Mouse (Mus musculus) C2C12 (cell line): ENCODE results near the gene Efcab9. TPM values are rescaled to one million over a fixed set of nuclear protein-coding genes. Genes with fewer than 3 reads are reported as not detected.

Experiments used
- H3K27me3 ChIP-seq: one replicate; pipeline ENCODE4 v1.6.1; 2011; ENCODE audit not compliant: control insufficient read depth, insufficient read depth, insufficient read length
- H3K36me3 ChIP-seq: one replicate; pipeline ENCODE4 v1.6.1; 2011; ENCODE audit not compliant: control insufficient read depth, insufficient read depth
- H3K4me3 ChIP-seq: one replicate; pipeline ENCODE4 v1.5.1; 2011; ENCODE audit warnings: mild to moderate bottlenecking, control low read depth; ENCODE audit not compliant: poor library complexity, insufficient read depth, severe bottlenecking
- H3K79me2 ChIP-seq: one replicate; pipeline ENCODE4 v1.6.1; 2011; ENCODE audit not compliant: control insufficient read depth, insufficient read depth
- H3K79me3 ChIP-seq: one replicate; pipeline ENCODE4 v1.6.1; 2011; ENCODE audit warnings: low read depth, control low read depth
- H3ac ChIP-seq: one replicate; pipeline ENCODE3; 2011; ENCODE audit warnings: low read depth; ENCODE audit not compliant: control insufficient read depth, insufficient read length
- CEBPB ChIP-seq: IDR thresholded peaks from one replicate; pipeline ENCODE4 v1.6.1; 2011; ENCODE audit warnings: low read depth, mild to moderate bottlenecking, control low read depth, moderate library complexity
- CTCF ChIP-seq: IDR thresholded peaks from one replicate; pipeline ENCODE4 v1.5.1; 2011; ENCODE audit not compliant: control insufficient read depth, insufficient read depth, insufficient read length
- FOSL1 ChIP-seq: IDR thresholded peaks from one replicate; pipeline ENCODE4 v1.8.0; 2011; ENCODE audit warnings: mild to moderate bottlenecking, low read length; ENCODE audit not compliant: poor library complexity, insufficient read depth, severe bottlenecking
- MAX ChIP-seq: IDR thresholded peaks from one replicate; pipeline ENCODE4 v1.6.1; 2011; ENCODE audit warnings: mild to moderate bottlenecking, control low read depth
- MYOD1 ChIP-seq: IDR thresholded peaks from one replicate; pipeline ENCODE4 v1.6.1; 2011; ENCODE audit warnings: low read depth; ENCODE audit not compliant: control insufficient read depth, insufficient read length
- MYOG ChIP-seq: IDR thresholded peaks from one replicate; pipeline ENCODE4 v1.6.1; 2011; ENCODE audit not compliant: control insufficient read depth, insufficient read length; ENCODE audit errors: extremely low read depth
- USF1 ChIP-seq: IDR thresholded peaks from one replicate; pipeline ENCODE4 v1.6.1; 2011; ENCODE audit warnings: low read depth, mild to moderate bottlenecking, control low read depth, moderate library complexity
- polyA plus RNA-seq: library from polyadenylated mRNA; unstranded; fragments of >200 nt; fragmentation: generic; extraction: Trizol; gene quantifications from one replicate; pipeline ENCODE4 v1.2.1, GENCODE M21; 2012; ENCODE audit warnings: missing spikeins

Gene Efcab9
- polyA plus RNA-seq, 1 experiment = 0.14 TPM

DNA sequence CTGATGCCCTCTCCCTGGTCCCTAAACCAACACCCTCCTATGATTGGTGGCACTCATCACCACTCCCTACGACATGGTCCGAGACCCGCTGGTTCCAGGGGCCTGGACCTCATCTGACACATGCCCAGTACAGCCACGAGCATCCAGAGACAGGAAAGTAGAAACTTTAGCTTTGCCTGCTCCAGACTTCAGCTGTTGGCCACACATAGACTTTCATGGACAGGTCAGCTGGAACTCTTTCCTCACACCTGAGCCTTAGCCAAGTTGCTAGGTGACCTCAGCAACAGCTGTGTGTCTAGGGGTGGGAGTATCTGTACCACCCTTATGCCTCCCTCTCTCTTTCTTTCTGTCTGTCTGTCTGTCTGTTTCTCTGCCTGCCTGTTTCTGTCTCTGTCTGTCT is 16.4 kb upstream of the Efcab9 start:
- Histone ChIP-seq H3K27me3 (no peaks in the 10 kb centered on the region), H3K79me3 (peaks cover 15% of the 10 kb centered on the region), H3K36me3 (peaks cover 8% of the 10 kb centered on the region), H3ac (no peak overlapping the region), H3K79me2 (peaks cover 67% of the 10 kb centered on the region), H3K4me3 (no peak overlapping the region)
- no peak for TF ChIP-seq FOSL1
- no peak for TF ChIP-seq MAX
- no peak for TF ChIP-seq MYOG
- no peak for TF ChIP-seq CEBPB
- TF ChIP-seq CTCF = no peak
- no peak for TF ChIP-seq MYOD1
- TF ChIP-seq USF1 = no peak

DNA sequence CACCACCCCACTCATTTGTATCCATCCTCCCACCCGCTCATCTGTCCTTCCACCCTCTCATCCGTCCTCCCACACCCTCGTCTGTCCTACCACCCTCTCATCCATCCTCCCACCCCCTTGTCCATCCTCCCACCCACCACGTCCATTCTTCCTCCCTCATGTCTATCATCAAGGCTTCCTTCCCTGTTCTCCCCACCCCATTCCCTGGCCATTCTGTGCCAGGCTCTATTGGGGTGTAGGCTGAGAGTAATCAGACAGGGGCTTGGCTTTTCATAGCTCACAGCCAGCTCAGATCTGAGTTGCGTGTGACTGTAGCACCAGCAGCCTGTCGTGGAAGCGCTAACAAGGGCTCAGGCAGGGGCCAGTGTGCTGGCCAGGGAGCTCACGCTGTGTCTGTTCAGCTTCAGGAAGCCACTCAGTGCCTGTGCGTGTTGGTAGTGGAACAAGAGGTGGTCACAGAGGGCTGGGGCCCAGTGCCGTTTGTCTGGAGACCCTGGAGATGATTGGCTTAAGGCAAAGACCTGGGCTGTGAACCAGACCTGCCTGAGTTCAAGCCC is 15.6 kb upstream of the Efcab9 start:
- Histone ChIP-seq H3K4me3 (no peak overlapping the region), H3K79me3 (peaks cover 12% of the 10 kb centered on the region), H3K27me3 (no peaks in the 10 kb centered on the region), H3K36me3 (peaks cover 8% of the 10 kb centered on the region), H3K79me2 (peaks cover 67% of the 10 kb centered on the region), H3ac (no peak overlapping the region)
- TF ChIP-seq CTCF (no peak), MYOG (no peak), USF1 (no peak), FOSL1 (no peak), CEBPB (no peak), MAX (no peak), MYOD1 (no peak)

DNA sequence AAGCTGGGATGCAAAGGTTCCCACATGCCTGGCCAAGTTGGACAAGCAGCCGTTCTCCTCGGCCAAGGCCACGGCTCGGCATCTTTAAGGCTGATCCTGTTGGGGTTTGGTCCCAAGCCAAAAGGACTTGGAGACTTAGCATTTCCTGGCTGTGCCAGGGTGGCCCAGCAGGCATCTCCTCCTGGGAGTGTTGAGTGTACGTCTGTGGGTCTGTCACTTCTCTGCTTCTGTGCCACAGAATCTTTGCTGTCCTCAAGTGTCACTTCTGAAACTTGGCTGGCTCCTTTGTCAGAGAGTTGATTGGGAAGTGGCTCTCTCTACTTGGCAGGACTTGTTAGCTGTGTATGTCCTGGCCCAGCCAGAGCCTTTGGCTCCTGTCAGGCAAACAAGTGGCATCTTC is 14.6 kb upstream of the Efcab9 start:
- peaks cover 67% of the 10 kb centered on the region for H3K79me2 ChIP-seq
- TF ChIP-seq MYOD1 (no peak), CEBPB (no peak), USF1 (no peak), MYOG (no peak), CTCF (no peak), FOSL1 (no peak), MAX (no peak)

DNA sequence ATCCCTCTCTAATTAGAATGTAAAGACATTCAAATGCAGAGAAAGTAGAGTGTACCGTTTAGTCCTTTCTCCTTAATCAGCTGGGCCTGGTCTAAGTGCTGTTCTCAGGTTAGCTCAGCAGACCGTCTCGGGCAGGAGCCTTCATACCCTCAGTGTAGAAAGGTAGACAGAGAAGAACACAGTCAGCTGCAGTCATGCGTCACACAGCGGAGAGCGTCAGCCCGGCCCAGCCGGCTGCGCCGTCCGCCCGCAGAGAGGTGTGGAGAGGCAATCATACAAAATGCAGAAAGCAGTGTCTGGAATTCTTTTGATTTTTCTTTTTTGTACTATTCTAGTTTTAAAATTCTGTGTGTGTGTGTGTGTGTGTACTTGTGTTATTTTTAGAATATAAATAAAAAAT is 13.7 kb upstream of the Efcab9 start:
- no peak for TF ChIP-seq MYOG
- no peak for TF ChIP-seq MAX
- no peak for TF ChIP-seq FOSL1
- no peak for TF ChIP-seq USF1
- no peak for TF ChIP-seq CEBPB
- no peak for TF ChIP-seq MYOD1
- no peak for TF ChIP-seq CTCF
- Histone ChIP-seq H3ac (no peak overlapping the region), H3K79me2 (peaks cover 67% of the 10 kb centered on the region), H3K79me3 (peaks cover 17% of the 10 kb centered on the region), H3K27me3 (no peaks in the 10 kb centered on the region), H3K4me3 (no peak overlapping the region), H3K36me3 (peaks cover 8% of the 10 kb centered on the region)

More for the DNA sequence above, 14.6 kb upstream of the Efcab9 start:
- Histone ChIP-seq H3ac (no peak overlapping the region), H3K36me3 (peaks cover 8% of the 10 kb centered on the region), H3K4me3 (no peak overlapping the region), H3K79me3 (peaks cover 12% of the 10 kb centered on the region), H3K27me3 (no peaks in the 10 kb centered on the region)

DNA sequence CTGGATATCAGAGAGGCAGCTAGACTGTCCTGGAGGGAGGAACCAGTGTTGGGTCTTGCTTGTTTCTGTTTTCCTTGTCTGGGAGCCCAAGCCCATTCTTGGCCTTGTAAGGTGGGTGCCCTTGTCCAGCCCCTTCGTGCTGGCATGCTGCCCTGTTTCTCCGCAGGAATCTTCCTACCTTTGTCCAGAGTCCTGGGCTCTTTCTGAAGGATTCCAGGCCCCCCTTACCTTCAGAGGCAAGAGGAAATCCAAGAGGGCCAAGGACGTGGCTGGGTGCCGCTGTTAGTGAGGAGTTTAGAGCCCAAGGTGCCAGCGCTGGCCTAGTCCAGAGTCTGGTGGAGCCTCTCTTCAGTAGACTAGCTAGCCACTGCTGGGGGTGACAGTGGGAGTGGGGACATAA is 12.6 kb upstream of the Efcab9 start:
- H3K36me3 ChIP-seq = peaks cover 8% of the 10 kb centered on the region
- TF ChIP-seq FOSL1 = no peak
- TF ChIP-seq USF1 = no peak
- TF ChIP-seq CEBPB = no peak
- no peak for TF ChIP-seq CTCF
- TF ChIP-seq MAX = no peak
- no peak for TF ChIP-seq MYOG
- no peak for TF ChIP-seq MYOD1
- no peak overlapping the region for H3K4me3 ChIP-seq

DNA sequence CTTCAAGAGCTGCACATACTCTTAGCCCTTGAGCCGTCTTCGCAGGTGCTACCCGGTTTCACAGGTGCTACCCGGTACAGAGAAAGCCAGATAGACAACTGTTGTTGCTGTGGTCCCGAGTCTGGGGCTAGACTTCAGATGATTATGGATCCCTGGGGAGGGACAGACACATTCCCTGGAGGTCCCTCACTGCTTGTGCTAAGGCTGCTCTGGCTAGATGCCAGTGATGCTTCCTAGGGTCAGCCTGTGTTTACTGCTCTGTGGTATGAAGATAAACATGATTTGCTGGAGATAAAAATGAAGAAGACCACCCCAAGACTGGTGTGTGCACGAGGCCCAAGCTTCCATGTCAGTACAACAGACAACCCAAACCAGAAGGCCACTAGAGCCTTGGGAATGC is 12.2 kb upstream of the Efcab9 start:
- Histone ChIP-seq H3K79me2 (peaks cover 80% of the 10 kb centered on the region), H3K27me3 (no peaks in the 10 kb centered on the region), H3K79me3 (peaks cover 29% of the 10 kb centered on the region), H3K36me3 (peaks cover 8% of the 10 kb centered on the region), H3K4me3 (no peak overlapping the region), H3ac (no peak overlapping the region)
- TF ChIP-seq MYOG = no peak
- no peak for TF ChIP-seq USF1
- TF ChIP-seq MAX = no peak
- no peak for TF ChIP-seq FOSL1

More for the DNA sequence above, 12.6 kb upstream of the Efcab9 start:
- Histone ChIP-seq H3K27me3 (no peaks in the 10 kb centered on the region), H3K79me3 (peaks cover 25% of the 10 kb centered on the region), H3K79me2 (peaks cover 76% of the 10 kb centered on the region), H3ac (no peak overlapping the region)
